Mouse (Mus musculus) spleen, adult 2 months (tissue): ENCODE data around the gene Ppard. TPM values are rescaled to one million over a fixed set of nuclear protein-coding genes. Genes with fewer than 3 reads are reported as not detected.

ENCODE experiments used
- DNase-seq, 2 experiments: peaks; one replicate each; pipeline versions ENCODE4 v3.0.0 to v3.0.0-alpha.2; 2012 to 2021; ENCODE audit warnings: low spot score in 2 of 2, low read depth in 1 of 2
- H3K27ac ChIP-seq: fragments of 200-500 bp; 2 replicates; pipeline ENCODE4 v1.5.1; 2012; ENCODE audit warnings: low read length, inconsistent platforms; ENCODE audit not compliant: insufficient read depth
- H3K27me3 ChIP-seq: fragments of 200-500 bp; 2 replicates; pipeline ENCODE4 v1.6.1; 2012; ENCODE audit warnings: mild to moderate bottlenecking, moderate library complexity, low read length, inconsistent platforms; ENCODE audit not compliant: control insufficient read depth, insufficient read depth
- H3K36me3 ChIP-seq: fragments of 200-500 bp; 2 replicates; pipeline ENCODE4 v1.6.1; 2012; ENCODE audit warnings: mild to moderate bottlenecking, low read length, inconsistent platforms; ENCODE audit not compliant: control insufficient read depth, insufficient read depth
- H3K4me1 ChIP-seq: fragments of 200-500 bp; 2 replicates; pipeline ENCODE4 v1.6.1; 2011; ENCODE audit warnings: inconsistent platforms; ENCODE audit not compliant: control insufficient read depth, insufficient read depth, insufficient read length
- H3K4me3 ChIP-seq: fragments of 200-500 bp; 2 replicates; pipeline ENCODE4 v1.5.1; 2011; ENCODE audit warnings: mild to moderate bottlenecking, inconsistent platforms; ENCODE audit not compliant: insufficient read depth, insufficient read length; ENCODE audit errors: extremely low read depth
- CTCF ChIP-seq: fragments of 200-500 bp; IDR thresholded peaks from 2 replicates; pipeline ENCODE4 v1.5.1; 2011; ENCODE audit warnings: mild to moderate bottlenecking, inconsistent platforms; ENCODE audit not compliant: insufficient read depth, insufficient read length, insufficient replicate concordance; ENCODE audit errors: extremely low read depth
- POLR2A ChIP-seq: fragments of 200-500 bp; IDR thresholded peaks from 2 replicates; pipeline ENCODE4 v1.6.1; 2011; ENCODE audit warnings: low read depth, low read length, inconsistent platforms
- WGBS: fragments of 180-500 bp; shearing (Covaris S2); methylation state at CpG from one replicate; pipeline ENCODE4 v1.1.7; 2018; 5-methylcytosine and 5-hydroxymethylcytosine counted together
- polyA plus RNA-seq: library from polyadenylated mRNA; depleted of rRNA; stranded (reverse); fragments of >200 nt; gene quantifications from 2 replicates; pipeline ENCODE4 v1.2.3, GENCODE M21; 2012

Gene Ppard
- polyA plus RNA-seq, 1 experiment, result 23.2 TPM

- Histone ChIP-seq H3K4me1 (peaks cover 14% of the 10 kb centered on the region; the same call in 1 of the 2 replicates), H3K36me3 (peaks cover 3% of the 10 kb centered on the region), H3K27ac (no peak overlapping the region), H3K4me3 (no peak overlapping the region), H3K27me3 (no peaks in the 10 kb centered on the region)
- TF ChIP-seq CTCF (no peak), POLR2A (no peak)
- 88% methylated on average over 7 of the region's 7 CpGs for WGBS
- no peak for DNase-seq
Observed at GRCm38 (mm10) chr17:28253216-28253615, 20.7 kb downstream of the Ppard start.

- Histone ChIP-seq H3K27ac (no peak overlapping the region), H3K4me3 (no peak overlapping the region), H3K27me3 (no peaks in the 10 kb centered on the region), H3K36me3 (peaks cover 2% of the 10 kb centered on the region), H3K4me1 (peaks cover 14% of the 10 kb centered on the region; the same call in 1 of the 2 replicates)
- no peak for TF ChIP-seq POLR2A
- no peak for TF ChIP-seq CTCF
- WGBS, result 75% methylated on average over 4 of the region's 4 CpGs
- DNase-seq, result no peak
Observed at GRCm38 (mm10) chr17:28254804-28255203, 22.3 kb downstream of the Ppard start.

GRCm38 (mm10) chr17:28255651-28256050, 23.2 kb downstream of the Ppard start:
- Histone ChIP-seq H3K4me1 (peaks cover 14% of the 10 kb centered on the region; the same call in 1 of the 2 replicates), H3K4me3 (no peak overlapping the region), H3K36me3 (peaks cover 2% of the 10 kb centered on the region; the same call in 1 of the 2 replicates), H3K27me3 (no peaks in the 10 kb centered on the region), H3K27ac (no peak overlapping the region)
- 51% methylated on average over 5 of the region's 5 CpGs for WGBS
- DNase-seq, result no peak
- no peak for TF ChIP-seq CTCF
- TF ChIP-seq POLR2A, result no peak

DNA sequence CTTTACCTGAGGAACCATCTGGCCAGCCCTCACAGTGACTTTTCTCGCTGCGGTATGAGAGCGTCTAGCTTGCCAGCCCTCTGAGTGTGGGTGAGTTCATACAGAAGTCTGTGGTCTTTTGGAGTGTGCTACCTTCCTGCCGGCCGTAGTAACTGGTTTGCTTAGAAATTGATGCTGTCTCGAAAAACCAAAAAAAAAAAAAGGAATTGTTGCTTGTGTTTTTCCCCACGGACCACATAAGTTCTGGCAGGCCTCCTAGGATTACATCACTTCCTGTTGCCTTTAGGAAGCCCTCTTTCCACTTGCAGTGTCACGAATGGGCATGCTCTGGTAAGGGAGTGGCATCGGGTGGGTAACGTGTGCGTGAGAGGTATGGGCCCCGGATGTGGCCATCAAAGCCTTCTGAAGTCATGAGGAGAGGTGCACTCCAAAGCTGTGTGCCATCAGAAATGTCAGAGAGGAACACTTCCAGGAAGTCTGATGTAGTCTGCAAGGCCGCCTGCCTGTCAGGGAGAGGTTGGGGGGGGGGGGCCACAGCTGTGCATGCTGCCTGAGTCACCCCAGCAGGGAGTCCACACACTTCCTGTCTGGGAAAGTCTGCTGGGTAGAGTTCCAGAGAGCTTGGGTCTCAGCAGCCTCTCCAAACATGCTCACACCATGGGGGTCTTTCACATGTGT, 24.3 kb downstream of the Ppard start:
- Histone ChIP-seq H3K4me3 (no peak overlapping the region; the same call in 1 of the 2 replicates), H3K27me3 (no peaks in the 10 kb centered on the region), H3K4me1 (peaks cover 14% of the 10 kb centered on the region; the same call in 1 of the 2 replicates), H3K27ac (peak overlapping the region; percentile 48; the same call in 1 of the 2 replicates), H3K36me3 (no peaks in the 10 kb centered on the region; the same call in 1 of the 2 replicates)
- WGBS, result 5% methylated on average over 13 of the region's 13 CpGs
- TF ChIP-seq POLR2A (no peak), CTCF (no peak)
- DNase-seq, result peak; percentile 27 to 69

DNA sequence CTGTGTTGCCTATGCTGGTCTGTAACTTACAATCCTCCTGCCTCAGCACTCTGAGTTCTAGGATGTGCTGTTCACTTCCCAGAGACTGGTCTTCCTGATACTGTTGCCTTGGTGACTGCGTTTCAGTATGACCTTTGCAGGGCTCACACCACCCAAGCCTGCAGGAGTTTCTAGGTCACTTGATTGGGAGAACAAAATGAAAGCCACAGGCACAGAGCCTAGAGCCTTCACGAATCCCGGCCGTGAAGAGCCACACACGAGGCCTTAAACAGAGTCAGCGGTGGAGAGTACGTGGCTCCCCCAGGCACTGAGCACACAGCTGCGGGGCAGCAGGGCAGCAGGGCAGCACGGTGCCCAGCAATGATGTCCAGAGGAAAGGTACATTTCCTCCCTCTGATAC, 25.8 kb downstream of the Ppard start:
- 90% methylated on average over 9 of the region's 9 CpGs for WGBS
- H3K4me1 ChIP-seq, result peaks cover 14% of the 10 kb centered on the region; the same call in 1 of the 2 replicates
- H3K27me3 ChIP-seq, result no peaks in the 10 kb centered on the region
- no peak for TF ChIP-seq CTCF
- no peak for TF ChIP-seq POLR2A
- no peak overlapping the region for H3K4me3 ChIP-seq
- H3K27ac ChIP-seq, result no peak overlapping the region
- no peak for DNase-seq
- no peaks in the 10 kb centered on the region for H3K36me3 ChIP-seq

GRCm38 (mm10) chr17:28259890-28260542, 27.5 kb downstream of the Ppard start:
- DNase-seq, result peak in 1 of 2 experiments; percentile 18
- no peaks in the 10 kb centered on the region for H3K27me3 ChIP-seq
- TF ChIP-seq CTCF, result peak; percentile 41; the same call in 1 of the 2 replicates
- no peak for TF ChIP-seq POLR2A
- H3K27ac ChIP-seq, result no peak overlapping the region
- peaks cover 14% of the 10 kb centered on the region; the same call in 1 of the 2 replicates for H3K4me1 ChIP-seq
- H3K36me3 ChIP-seq, result no peaks in the 10 kb centered on the region
- 89% methylated on average over 16 of the region's 16 CpGs for WGBS
- no peak overlapping the region for H3K4me3 ChIP-seq
